Mouse (Mus musculus) liver, adult 2 months (tissue): Measurements from ENCODE around the gene Rcor2.

Experiments
- CTCF ChIP-seq: fragments of 200-500 bp; IDR thresholded peaks from 2 replicates; pipeline ENCODE4 v1.5.1; 2011; ENCODE audit warnings: low read depth, low read length, control low read depth
- POLR2A ChIP-seq: fragments of 200-500 bp; IDR thresholded peaks from 2 replicates; pipeline ENCODE4 v1.6.1; 2011; ENCODE audit warnings: low read length, control low read depth; ENCODE audit not compliant: insufficient read depth; ENCODE audit errors: extremely low read depth

- no peak for TF ChIP-seq POLR2A
- no peak for TF ChIP-seq CTCF
Measured at GRCm38 (mm10) chr19:7225096-7225690, 41.9 kb upstream of the Rcor2 start.
